Mouse (Mus musculus) embryonic facial prominence, embryonic 14.5 days (tissue): ENCODE measurements around the gene Pard3b. TPM values are rescaled to one million over a fixed set of nuclear protein-coding genes. Genes with fewer than 3 reads are reported as not detected.

Experiments used
- ATAC-seq: fragments of 200-750 bp; cut with Nextera tagmentation; 2 replicates; pipeline ENCODE4 v1.8.0; 2017; ENCODE audit warnings: low read depth, moderate number of reproducible peaks, moderate TSS enrichment
- DNase-seq: peaks from one replicate; pipeline ENCODE4 v3.0.0-alpha.2; 2015; ENCODE audit warnings: low spot score
- H3K27ac ChIP-seq: fragments of 300-500 bp; sonication (generic); replicated peaks from 2 replicates; pipeline ENCODE4 v1.5.1; 2014; ENCODE audit warnings: low read depth, mild to moderate bottlenecking, low read length, moderate library complexity
- H3K27me3 ChIP-seq: fragments of 300-500 bp; sonication (generic); replicated peaks from 2 replicates; pipeline ENCODE4 v1.6.1; 2014; ENCODE audit warnings: low read length; ENCODE audit not compliant: control insufficient read depth, insufficient read depth
- H3K36me3 ChIP-seq: fragments of 300-500 bp; sonication (generic); 2 replicates; pipeline ENCODE4 v1.6.1; 2014; ENCODE audit warnings: low read length, mixed read lengths; ENCODE audit not compliant: control insufficient read depth, insufficient read depth
- H3K4me1 ChIP-seq: fragments of 300-500 bp; sonication (generic); 2 replicates; pipeline ENCODE4 v1.6.1; 2014; ENCODE audit warnings: antibody characterized with exemption, low read length; ENCODE audit not compliant: control insufficient read depth, insufficient read depth
- H3K4me2 ChIP-seq: fragments of 300-500 bp; sonication (generic); 2 replicates; pipeline ENCODE4 v1.6.1; 2014; ENCODE audit warnings: low read depth, mild to moderate bottlenecking, low read length, moderate library complexity, mixed read lengths
- H3K4me3 ChIP-seq: fragments of 300-500 bp; sonication (generic); 2 replicates; pipeline ENCODE4 v1.5.1; 2014; ENCODE audit warnings: low read depth, mild to moderate bottlenecking, low read length
- H3K9ac ChIP-seq: fragments of 300-500 bp; sonication (generic); 2 replicates; pipeline ENCODE4 v1.6.1; 2014; ENCODE audit warnings: low read depth, mild to moderate bottlenecking, low read length, moderate library complexity, mixed read lengths
- H3K9me3 ChIP-seq: fragments of 300-500 bp; sonication (generic); 2 replicates; pipeline ENCODE4 v1.6.1; 2016; ENCODE audit warnings: low read length; ENCODE audit not compliant: control insufficient read depth
- WGBS: fragments of 180-500 bp; shearing (Covaris S2); extraction: QIAGEN DNeasy Blood & Tissue Kit; methylation state at CpG from one replicate; pipeline ENCODE4 v1.1.7; 2014; 5-methylcytosine and 5-hydroxymethylcytosine counted together
- polyA plus RNA-seq: library from polyadenylated mRNA; unstranded; fragments of >200 nt; fragmentation: Nextera tagmentation; extraction: Ambion mirVana; gene quantifications from 2 replicates; pipeline ENCODE4 v1.2.1, GENCODE M21; 2014

Pard3b gene
- polyA plus RNA-seq, 1 experiment from 2014 or later: 17.6 TPM

- no peak overlapping the region for H3K27ac ChIP-seq
- no peak for ATAC-seq
- H3K4me2 ChIP-seq: no peak overlapping the region
- no peaks in the 10 kb centered on the region for H3K27me3 ChIP-seq
- DNase-seq: no peak
- no peak overlapping the region for H3K4me3 ChIP-seq
- H3K4me1 ChIP-seq: no peaks in the 10 kb centered on the region
- no peaks in the 10 kb centered on the region for H3K36me3 ChIP-seq
- no peak overlapping the region for H3K9ac ChIP-seq
- WGBS: 77% methylated on average over 4 of the region's 4 CpGs
- no peaks in the 10 kb centered on the region for H3K9me3 ChIP-seq
Observed at GRCm38 (mm10) chr1:62344286-62344685, 705.7 kb downstream of the Pard3b start.

GRCm38 (mm10) chr1:62348371-62348770, 709.7 kb downstream of the Pard3b start:
- H3K27ac ChIP-seq: no peak overlapping the region
- no peak for DNase-seq
- H3K9ac ChIP-seq: no peak overlapping the region
- no peaks in the 10 kb centered on the region for H3K4me1 ChIP-seq
- WGBS: 84% methylated on average over 4 of the region's 4 CpGs
- H3K36me3 ChIP-seq: no peaks in the 10 kb centered on the region
- H3K27me3 ChIP-seq: no peaks in the 10 kb centered on the region
- no peak overlapping the region for H3K4me2 ChIP-seq
- no peaks in the 10 kb centered on the region for H3K9me3 ChIP-seq
- ATAC-seq: no peak
- no peak overlapping the region for H3K4me3 ChIP-seq

- no peaks in the 10 kb centered on the region for H3K27me3 ChIP-seq
- DNase-seq (no peak), ATAC-seq (no peak)
- no peak overlapping the region for H3K27ac ChIP-seq
- H3K4me1 ChIP-seq: no peaks in the 10 kb centered on the region
- no peak overlapping the region for H3K4me3 ChIP-seq
- H3K9me3 ChIP-seq: no peaks in the 10 kb centered on the region
- no peaks in the 10 kb centered on the region for H3K36me3 ChIP-seq
- no peak overlapping the region for H3K4me2 ChIP-seq
- H3K9ac ChIP-seq: no peak overlapping the region
- WGBS: 69% methylated on average over 4 of the region's 4 CpGs
Observed at GRCm38 (mm10) chr1:62355496-62355895, 716.9 kb downstream of the Pard3b start.

- Histone ChIP-seq H3K36me3 (no peaks in the 10 kb centered on the region), H3K27me3 (no peaks in the 10 kb centered on the region), H3K9me3 (no peaks in the 10 kb centered on the region), H3K4me3 (no peak overlapping the region), H3K4me2 (no peak overlapping the region), H3K9ac (no peak overlapping the region), H3K4me1 (0 out of 2 replicates have a peak, but pooled peaks cover 8% of the 10 kb centered on the region), H3K27ac (no peak overlapping the region)
- DNase-seq (no peak), ATAC-seq (no peak)
- WGBS: 37% methylated on average over 7 of the region's 7 CpGs
Observed at GRCm38 (mm10) chr1:62374427-62375050, 735.9 kb downstream of the Pard3b start.

GRCm38 (mm10) chr1:62378335-62378734, 739.7 kb downstream of the Pard3b start:
- WGBS: 87% methylated on average over 4 of the region's 4 CpGs
- H3K36me3 ChIP-seq: no peaks in the 10 kb centered on the region
- no peak for ATAC-seq

GRCm38 (mm10) chr1:62382807-62383514, 744.3 kb downstream of the Pard3b start:
- H3K27me3 ChIP-seq: no peaks in the 10 kb centered on the region
- H3K4me3 ChIP-seq: no peak overlapping the region
- H3K4me2 ChIP-seq: no peak overlapping the region
- H3K4me1 ChIP-seq: no peaks in the 10 kb centered on the region
- no peak overlapping the region for H3K9ac ChIP-seq
- WGBS: 39% methylated on average over 14 of the region's 14 CpGs
- no peak overlapping the region for H3K27ac ChIP-seq
- H3K9me3 ChIP-seq: no peaks in the 10 kb centered on the region
- DNase-seq (no peak), ATAC-seq (no peak)
- H3K36me3 ChIP-seq: no peaks in the 10 kb centered on the region

More at GRCm38 (mm10) chr1:62378335-62378734, 739.7 kb downstream of the Pard3b start:
- no peak for DNase-seq
- Histone ChIP-seq H3K4me2 (no peak overlapping the region), H3K9ac (no peak overlapping the region), H3K4me3 (no peak overlapping the region), H3K27ac (no peak overlapping the region), H3K9me3 (no peaks in the 10 kb centered on the region), H3K27me3 (no peaks in the 10 kb centered on the region), H3K4me1 (0 out of 2 replicates have a peak, but pooled peaks cover 8% of the 10 kb centered on the region)

- DNase-seq (no peak), ATAC-seq (no peak)
- Histone ChIP-seq H3K27ac (no peak overlapping the region), H3K9ac (no peak overlapping the region), H3K27me3 (no peaks in the 10 kb centered on the region), H3K4me3 (no peak overlapping the region), H3K36me3 (no peaks in the 10 kb centered on the region), H3K9me3 (no peaks in the 10 kb centered on the region), H3K4me2 (no peak overlapping the region), H3K4me1 (no peaks in the 10 kb centered on the region)
- 95% methylated on average over 1 of the region's 1 CpGs for WGBS
Observed at GRCm38 (mm10) chr1:62384241-62384640, 745.6 kb downstream of the Pard3b start.

- 71% methylated on average over 4 of the region's 4 CpGs for WGBS
- DNase-seq (no peak), ATAC-seq (no peak)
- Histone ChIP-seq H3K9me3 (no peaks in the 10 kb centered on the region), H3K27ac (no peak overlapping the region), H3K4me1 (peaks cover 16% of the 10 kb centered on the region), H3K27me3 (no peaks in the 10 kb centered on the region), H3K9ac (no peak overlapping the region), H3K4me2 (no peak overlapping the region), H3K4me3 (no peak overlapping the region), H3K36me3 (no peaks in the 10 kb centered on the region)
Observed at GRCm38 (mm10) chr1:62388013-62388412, 749.4 kb downstream of the Pard3b start.

- 25% methylated on average over 4 of the region's 4 CpGs for WGBS
- no peaks in the 10 kb centered on the region for H3K36me3 ChIP-seq
- ATAC-seq: no peak
- H3K9ac ChIP-seq: no peak overlapping the region
- H3K4me3 ChIP-seq: no peak overlapping the region
- peak overlapping the region; percentile 19 for H3K27ac ChIP-seq
- peaks cover 24% of the 10 kb centered on the region for H3K4me1 ChIP-seq
- H3K27me3 ChIP-seq: no peaks in the 10 kb centered on the region
- no peak for DNase-seq
- H3K4me2 ChIP-seq: no peak overlapping the region
- no peaks in the 10 kb centered on the region for H3K9me3 ChIP-seq
Observed at GRCm38 (mm10) chr1:62392863-62393262, 754.2 kb downstream of the Pard3b start.
